7 mouse cellular contexts compared by ENCODE assay signal in the genomic region with DNA sequence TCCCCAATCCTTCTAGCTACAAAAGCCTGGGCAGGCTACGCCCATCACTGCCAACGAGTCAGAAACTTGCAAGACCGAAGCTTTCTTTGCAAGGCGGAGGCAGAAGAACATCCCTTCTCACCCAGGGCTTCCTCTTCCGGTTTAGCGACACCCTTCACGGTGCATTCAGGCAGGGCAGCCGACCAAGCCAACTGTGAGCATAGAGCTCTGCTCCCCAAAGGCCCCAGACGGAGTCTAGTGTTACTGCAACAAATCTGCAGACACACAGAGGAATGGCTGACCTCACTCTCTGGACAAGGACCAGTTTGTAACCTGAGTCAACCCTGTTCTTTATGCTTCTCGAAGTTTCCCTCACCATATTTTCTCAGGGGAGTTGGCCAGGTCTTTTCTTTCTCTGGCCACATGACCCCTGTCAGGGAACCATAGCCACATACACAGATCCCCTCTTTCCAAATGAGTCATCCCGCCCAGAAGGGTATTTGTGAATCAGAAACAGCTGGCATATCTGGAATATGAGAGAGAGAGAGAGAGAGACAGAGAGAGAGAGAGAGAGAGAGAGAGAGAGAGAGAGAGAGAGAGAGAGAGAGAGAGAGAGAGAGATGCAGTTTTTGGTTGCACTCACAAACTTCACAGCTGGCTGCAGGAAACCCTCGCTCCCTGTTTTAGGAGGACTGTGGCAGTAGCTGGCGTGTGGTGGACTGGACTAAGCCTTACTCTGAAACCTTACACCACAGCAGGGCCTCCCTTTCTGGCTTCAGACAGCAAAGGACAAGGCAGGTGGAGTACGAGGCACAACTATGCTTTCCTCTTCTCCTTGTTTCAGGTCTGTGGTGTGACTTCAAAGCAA. TPM values are rescaled to one million over a fixed set of nuclear protein-coding genes. Genes with fewer than 3 reads are reported as not detected.
A peak's percentile ranks its signal among the peaks of the same experiment; 100 is the strongest.
DNase-seq lines count a peak whose midpoint lies in the region; ATAC-seq lines count a peak whose summit lies in the region.

No protein-coding gene starts in this region.

- no peak overlapping the region for H3K4me3 ChIP-seq in kidney, embryonic 16.5 days (ENCODE audit: low read length)
- H3K4me3 ChIP-seq in stomach, embryonic 16.5 days (replicated peaks; ENCODE audit: low read length): 0 out of 2 replicates have a peak overlapping the region, but pooled peaks have one; percentile 5

- DNase-seq in ES-CJ7 (ENCODE audit: low read depth, low spot score): peak; percentile 59
- peak; percentile 24 to 69 for DNase-seq in adrenal gland, postnatal 36 days
- peak; percentile 75 for DNase-seq in heart, adult 8-10 months (ENCODE audit: low spot score)
- no peak for DNase-seq in frontal cortex, postnatal 10 days (ENCODE audit: low spot score in 2 of 2)

- peak overlapping the region; percentile 23 for H3K4me2 ChIP-seq in kidney, embryonic 16.5 days (replicated peaks; ENCODE audit: low read depth, low read length)
- peak overlapping the region; percentile 14; the same call in 1 of the 2 replicates for H3K4me2 ChIP-seq in stomach, embryonic 16.5 days (ENCODE audit: low read depth, low read length)

- WGBS in kidney, embryonic 16.5 days: 14% methylated on average over 14 of the region's 14 CpGs
- 16% methylated on average over 14 of the region's 14 CpGs for WGBS in stomach, embryonic 16.5 days

- no peaks in the 10 kb centered on the region for H3K27me3 ChIP-seq in kidney, embryonic 16.5 days (ENCODE audit: insufficient read depth, low read length)
- no peaks in the 10 kb centered on the region for H3K27me3 ChIP-seq in stomach, embryonic 16.5 days (ENCODE audit: control insufficient read depth, insufficient read depth, low read length)

- H3K9me3 ChIP-seq in kidney, embryonic 16.5 days (ENCODE audit: low read length): no peaks in the 10 kb centered on the region
- no peaks in the 10 kb centered on the region for H3K9me3 ChIP-seq in stomach, embryonic 16.5 days (replicated peaks; ENCODE audit: control insufficient read depth, low read length)

- peak; percentile 39 for ATAC-seq in kidney, embryonic 16.5 days (ENCODE audit: low FRiP score, low TSS enrichment)
- ATAC-seq in megakaryocyte progenitor cell, adult 5-6 weeks (replicated peaks; ENCODE audit: poor library complexity): peak; percentile 37
- peak; percentile 66 for ATAC-seq in stomach, embryonic 16.5 days (ENCODE audit: insufficient read depth, low FRiP score)

- peak overlapping the region; percentile 66 for H3K27ac ChIP-seq in kidney, embryonic 16.5 days (ENCODE audit: low read length)
- peak overlapping the region; percentile 91 for H3K27ac ChIP-seq in stomach, embryonic 16.5 days (ENCODE audit: low read length)

- H3K36me3 ChIP-seq in kidney, embryonic 16.5 days (ENCODE audit: insufficient read depth, low read length): no peaks in the 10 kb centered on the region
- H3K36me3 ChIP-seq in stomach, embryonic 16.5 days (ENCODE audit: control insufficient read depth, insufficient read depth, low read length): no peaks in the 10 kb centered on the region

- H3K4me1 ChIP-seq in kidney, embryonic 16.5 days (ENCODE audit: insufficient read depth, low read length): peaks cover 39% of the 10 kb centered on the region
- peaks cover 41% of the 10 kb centered on the region for H3K4me1 ChIP-seq in stomach, embryonic 16.5 days (ENCODE audit: control insufficient read depth, insufficient read depth, low read length)

- peak overlapping the region; percentile 5 for H3K9ac ChIP-seq in kidney, embryonic 16.5 days (replicated peaks; ENCODE audit: low read length)
- peak overlapping the region; percentile 36 for H3K9ac ChIP-seq in stomach, embryonic 16.5 days (ENCODE audit: low read length)

RNA-seq across cellular contexts. Expression of a gene that starts 2.9 kb away (rescaled TPM):
- 10 to 100 TPM; 67.0 to 88.1 TPM for total RNA-seq in adrenal gland, postnatal 36 days (2021)
- 10 to 100 TPM; 53.7 to 72.8 (median 63.5) TPM for total RNA-seq in heart, adult 8-10 months (2022)
- polyA plus RNA-seq in kidney, embryonic 16.5 days (2015; fragmentation: Nextera tagmentation; extraction: Ambion mirVana): 136 and 142 TPM in 2 replicates
- total RNA-seq in megakaryocyte progenitor cell, adult 5-6 weeks (2015): 4.1 and 9.7 TPM in 2 replicates
- total RNA-seq in megakaryocyte progenitor cell, adult 5-6 weeks (2017): 8.7 and 10.5 TPM in 2 replicates
- 127 and 139 TPM in 2 replicates for polyA plus RNA-seq in stomach, embryonic 16.5 days (2015; fragmentation: Nextera tagmentation; extraction: Ambion mirVana)

RNA-seq across cellular contexts. Expression of a gene that starts 44.5 kb away (rescaled TPM):
- total RNA-seq in adrenal gland, postnatal 36 days (2021): under 1 TPM in 1 of 2 experiments, not detected in 1; 0.13 TPM
- not detected for total RNA-seq in heart, adult 8-10 months (2022)
- polyA plus RNA-seq in kidney, embryonic 16.5 days (2015; fragmentation: Nextera tagmentation; extraction: Ambion mirVana): not detected in 2 replicates
- total RNA-seq in megakaryocyte progenitor cell, adult 5-6 weeks (2015): not detected in 2 replicates
- not detected in 2 replicates for total RNA-seq in megakaryocyte progenitor cell, adult 5-6 weeks (2017)
- 3.3 and 4.9 TPM in 2 replicates for polyA plus RNA-seq in stomach, embryonic 16.5 days (2015; fragmentation: Nextera tagmentation; extraction: Ambion mirVana)

Comparison
In these comparisons a context has a peak if more than half of its experiments do, and no peak if none do; other contexts are left out.
1. DNase-seq: peak in ES-CJ7 (single experiment), adrenal gland, postnatal 36 days (2 of 2) and heart, adult 8-10 months (single experiment); none in frontal cortex, postnatal 10 days (0 of 2).
2. RNA of a gene that starts 2.9 kb away (total RNA-seq): 67.0 to 88.1 TPM in adrenal gland, postnatal 36 days and 53.7 to 72.8 TPM in heart, adult 8-10 months; 4.1 to 10.5 TPM in megakaryocyte progenitor cell, adult 5-6 weeks; every median in the first group is over 4 times any median in the second.
3. Peak in every context shown above with its lines, with median percentiles within 50 percentile points of each other: ATAC-seq.